Mouse (Mus musculus) heart, postnatal 10 days (tissue): ENCODE data around the gene Smcp. TPM values are rescaled to one million over a fixed set of nuclear protein-coding genes. Genes with fewer than 3 reads are reported as not detected.

ENCODE experiments used
- DNase-seq, 2 experiments: peaks; one replicate each; pipeline ENCODE4 v3.0.0; 2021
- intact Hi-C: fragments of 180-260 bp; cut with DNase I; formaldehyde crosslinking; loops from one replicate; pipeline ENCODE4 v1.15.1; 2025
- total RNA-seq, 2 experiments: library from RNA; stranded (reverse); gene quantifications; 2 replicates each; pipeline ENCODE4 v1.2.3; 2021

Smcp gene
- total RNA-seq = not detected

DNA sequence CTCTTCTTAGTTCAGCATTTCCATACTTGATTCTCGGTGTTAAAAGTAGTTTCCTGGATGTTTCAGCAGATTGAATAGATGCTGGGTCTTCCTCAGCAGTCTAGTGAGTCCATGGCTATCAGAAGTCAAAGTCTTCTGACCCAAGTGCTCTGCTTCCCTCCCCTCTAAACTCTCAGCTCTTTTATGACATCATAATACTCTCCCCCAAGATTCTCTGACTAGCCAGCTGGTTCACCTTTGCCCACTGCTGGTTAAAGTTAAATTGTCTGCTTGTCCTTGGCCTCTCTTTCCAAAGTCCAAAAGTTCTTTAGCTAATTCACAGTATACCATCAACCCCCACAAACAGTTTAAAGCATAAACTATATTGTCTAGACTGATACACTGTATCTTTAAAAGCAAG, at the start of gene Smcp:
TSS of gene Smcp (minus strand) at position 140 of the 400 bp plus-strand sequence.
- no peak for DNase-seq
- intact Hi-C loops = no loop called here

- intact Hi-C loops = no loop called here
- DNase-seq = no peak
Measured at GRCm38 (mm10) chr3:92638653-92638991, 49.8 kb upstream of the Smcp start.

- DNase-seq = no peak
- intact Hi-C loops = no loop called here
Measured at GRCm38 (mm10) chr3:92637745-92638652, 49.2 kb upstream of the Smcp start.

DNA sequence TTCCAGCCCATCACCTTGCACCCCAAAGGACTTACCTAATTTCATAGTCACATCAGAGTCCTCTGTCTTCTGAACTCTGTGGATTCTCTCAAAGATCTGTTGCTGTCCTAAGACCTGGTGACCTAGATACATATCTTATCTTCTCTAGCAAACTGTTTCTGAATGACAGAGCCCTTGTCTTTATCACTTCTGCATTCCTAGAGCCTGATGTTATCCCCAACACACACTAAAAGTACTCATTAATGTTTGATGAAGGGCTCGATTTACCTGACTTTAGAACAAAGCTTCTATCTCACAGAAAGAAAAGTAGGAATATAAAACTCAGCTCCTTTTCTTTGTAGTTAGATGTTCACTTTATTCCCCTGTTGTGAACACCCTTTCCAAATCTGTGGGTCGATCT, 32.8 kb upstream of the Smcp start, which contains the start of gene Lce6a:
TSS of gene Lce6a (minus strand) at position 101 of the 400 bp plus-strand sequence.
- intact Hi-C loops = no loop called here

GRCm38 (mm10) chr3:92609804-92610203, 21.0 kb upstream of the Smcp start:
- intact Hi-C loops = no loop called here
- DNase-seq = no peak

More for the DNA sequence above, 32.8 kb upstream of the Smcp start, which contains the start of gene Lce6a:
- DNase-seq = no peak

- DNase-seq = no peak
- intact Hi-C loops = no loop called here
Measured at GRCm38 (mm10) chr3:92607392-92607791, 18.6 kb upstream of the Smcp start, which contains the start of gene 2210017I01Rik. TSS of gene 2210017I01Rik (minus strand) at chr3:92607492.

DNA sequence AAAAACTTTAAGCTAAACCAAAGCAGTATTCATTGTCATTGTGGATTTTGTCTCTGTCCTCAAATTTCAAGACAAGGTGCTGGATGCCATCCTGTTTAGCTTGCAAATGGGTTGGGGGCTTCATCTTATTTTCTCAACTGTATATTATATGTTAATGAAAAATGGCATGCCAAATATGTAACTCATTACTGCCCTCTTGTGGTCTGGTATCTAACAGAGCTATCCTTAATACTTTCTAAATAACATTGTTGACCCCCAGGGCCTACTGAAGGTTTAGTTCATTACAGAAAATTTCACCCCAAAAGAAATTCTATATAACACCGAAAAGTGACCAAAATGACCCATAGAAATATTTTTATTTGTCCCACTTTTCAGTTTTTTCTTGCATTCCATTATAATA, 13.4 kb upstream of the Smcp start:
- intact Hi-C loops = loop anchor here (5.0 kb wide), 1 partner anchor 450 kb away; no protein-coding TSS in a partner anchor
- no peak for DNase-seq

GRCm38 (mm10) chr3:92600456-92600855, 11.7 kb upstream of the Smcp start:
- DNase-seq = no peak
- intact Hi-C loops = loop anchor here (5.0 kb wide), 1 partner anchor 448 kb away; no protein-coding TSS in a partner anchor

DNA sequence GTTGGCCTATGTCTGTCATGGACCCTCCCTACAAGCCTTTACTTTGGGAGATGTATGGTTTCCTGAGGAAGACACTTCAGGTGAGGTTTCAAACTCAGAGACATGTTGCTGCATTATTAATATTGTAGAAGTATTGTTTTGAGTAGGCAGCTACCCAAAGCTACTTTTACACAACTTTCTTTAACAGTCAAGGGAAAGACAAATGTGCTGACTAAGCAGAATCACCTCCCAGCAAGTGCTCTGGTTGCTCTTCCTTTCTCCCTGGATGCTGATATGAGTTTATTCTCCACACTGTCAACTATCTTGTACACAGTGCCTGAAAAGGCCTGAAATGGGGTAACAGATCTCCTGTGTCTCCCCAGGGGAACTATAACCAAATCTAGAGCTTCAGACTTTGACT, 11.2 kb upstream of the Smcp start:
- intact Hi-C loops = loop anchor here (5.0 kb wide), 1 partner anchor 448 kb away; no protein-coding TSS in a partner anchor
- no peak for DNase-seq

DNA sequence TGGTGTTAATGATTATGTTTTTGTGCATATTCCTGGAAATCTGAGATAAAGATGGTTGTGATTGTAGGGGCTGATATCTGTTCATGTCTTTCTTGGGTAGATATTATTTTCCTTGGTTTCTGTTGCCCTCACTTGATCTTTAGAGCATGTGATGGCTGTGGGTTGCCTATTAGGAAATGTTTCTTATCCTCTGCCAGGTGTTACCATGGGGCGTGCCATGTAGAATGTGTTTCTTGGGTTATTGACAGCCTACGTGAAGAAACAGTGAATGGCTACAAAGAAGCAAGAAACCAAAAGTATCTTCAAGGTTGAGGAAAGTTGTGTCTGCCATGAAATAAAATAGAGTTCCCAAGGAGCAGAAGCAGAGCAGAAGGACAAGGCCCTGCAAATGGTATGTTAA, 9.6 kb upstream of the Smcp start:
- intact Hi-C loops = no loop called here

GRCm38 (mm10) chr3:92587190-92587589, 1.6 kb downstream of the Smcp start:
- intact Hi-C loops = no loop called here
- no peak for DNase-seq

More for the DNA sequence above, 9.6 kb upstream of the Smcp start:
- no peak for DNase-seq

- no peak for DNase-seq
- intact Hi-C loops = no loop called here
Measured at GRCm38 (mm10) chr3:92585055-92585454, 3.7 kb downstream of the Smcp start.

- DNase-seq = no peak
- intact Hi-C loops = no loop called here
Measured at GRCm38 (mm10) chr3:92583164-92583826, 5.5 kb downstream of the Smcp start.

GRCm38 (mm10) chr3:92579508-92579907, 9.3 kb downstream of the Smcp start:
- no peak for DNase-seq
- intact Hi-C loops = no loop called here

GRCm38 (mm10) chr3:92578652-92579413, 10.0 kb downstream of the Smcp start:
- intact Hi-C loops = no loop called here
- DNase-seq = no peak

- intact Hi-C loops = no loop called here
- DNase-seq = no peak
Measured at GRCm38 (mm10) chr3:92573449-92574041, 15.3 kb downstream of the Smcp start, which contains the start of gene Ivl. TSS of gene Ivl (minus strand) at chr3:92573735.

GRCm38 (mm10) chr3:92572514-92573155, 16.2 kb downstream of the Smcp start:
- DNase-seq = no peak
- intact Hi-C loops = no loop called here

GRCm38 (mm10) chr3:92568752-92569151, 20.0 kb downstream of the Smcp start:
- no peak for DNase-seq
- intact Hi-C loops = no loop called here

GRCm38 (mm10) chr3:92565418-92565817, 23.4 kb downstream of the Smcp start:
- no peak for DNase-seq
- intact Hi-C loops = no loop called here

- intact Hi-C loops = no loop called here
- DNase-seq = no peak
Measured at GRCm38 (mm10) chr3:92534411-92534810, 54.4 kb downstream of the Smcp start, which contains the start of gene 2310046K23Rik. TSS of gene 2310046K23Rik (minus strand) at chr3:92534511.
